Mouse (Mus musculus) forebrain, postnatal 0 days (tissue): ENCODE data around the gene Sod3. TPM values are rescaled to one million over a fixed set of nuclear protein-coding genes. Genes with fewer than 3 reads are reported as not detected.

Source experiments
- ATAC-seq: fragments of 200-750 bp; cut with Nextera tagmentation; 2 replicates; pipeline ENCODE4 v1.8.0; 2017; ENCODE audit warnings: mild to moderate bottlenecking, moderate library complexity
- DNase-seq: peaks from one replicate; pipeline ENCODE4 v3.0.0-alpha.2; 2015
- H3K27ac ChIP-seq: fragments of 300-500 bp; sonication (generic); 2 replicates; pipeline ENCODE4 v1.5.1; 2014; ENCODE audit warnings: low read depth, mild to moderate bottlenecking, antibody characterized with exemption, low read length, moderate library complexity, mixed read lengths
- H3K27me3 ChIP-seq: fragments of 300-500 bp; sonication (generic); 2 replicates; pipeline ENCODE4 v1.6.1; 2014; ENCODE audit warnings: mild to moderate bottlenecking, low read length, mixed read lengths; ENCODE audit not compliant: insufficient read depth
- H3K36me3 ChIP-seq: fragments of 300-500 bp; sonication (generic); 2 replicates; pipeline ENCODE4 v1.6.1; 2014; ENCODE audit warnings: mild to moderate bottlenecking, moderate library complexity; ENCODE audit not compliant: insufficient read depth
- H3K4me1 ChIP-seq: fragments of 300-500 bp; sonication (generic); 2 replicates; pipeline ENCODE4 v1.6.1; 2014; ENCODE audit warnings: antibody characterized with exemption; ENCODE audit not compliant: insufficient read depth
- H3K4me2 ChIP-seq: fragments of 300-500 bp; sonication (generic); 2 replicates; pipeline ENCODE4 v1.6.1; 2014; ENCODE audit warnings: low read depth, mild to moderate bottlenecking, moderate library complexity
- H3K4me3 ChIP-seq: fragments of 300-500 bp; sonication (generic); 2 replicates; pipeline ENCODE4 v1.5.1; 2014; ENCODE audit warnings: low read depth, low read length, mixed read lengths
- H3K9ac ChIP-seq: fragments of 300-500 bp; sonication (generic); 2 replicates; pipeline ENCODE4 v1.6.1; 2014; ENCODE audit warnings: mild to moderate bottlenecking
- H3K9me3 ChIP-seq: fragments of 300-500 bp; sonication (generic); 2 replicates; pipeline ENCODE4 v1.6.1; 2016; ENCODE audit warnings: low read length
- CTCF ChIP-seq: sonication (generic); IDR thresholded peaks from 2 replicates; pipeline ENCODE4 v1.5.1; 2016; ENCODE audit warnings: antibody characterized with exemption, control low read depth, low read depth
- WGBS: fragments of 180-500 bp; shearing (Covaris S2); extraction: QIAGEN DNeasy Blood & Tissue Kit; methylation state at CpG from one replicate; pipeline ENCODE4 v1.1.7; 2014; 5-methylcytosine and 5-hydroxymethylcytosine counted together
- polyA plus RNA-seq: library from polyadenylated mRNA; unstranded; fragments of >200 nt; fragmentation: Nextera tagmentation; extraction: Ambion mirVana; gene quantifications from 2 replicates; pipeline ENCODE4 v1.2.1, GENCODE M21; 2015
- total RNA-seq: library from RNA; depleted of rRNA; stranded (reverse); fragments of >200 nt; gene quantifications from 2 replicates; pipeline ENCODE4 v1.2.3, GENCODE M21; 2014

Gene Sod3
- total and polyA plus RNA-seq, 2 experiments from 2014 or later: 2.0 to 3.5 TPM

GRCm38 (mm10) chr5:52391471-52391870 lies 27.9 kb downstream of the Sod3 start:
- Histone ChIP-seq H3K4me2 (no peak overlapping the region), H3K36me3 (0 out of 2 replicates have a peak, but pooled peaks cover 7% of the 10 kb centered on the region), H3K4me3 (no peak overlapping the region), H3K9ac (no peak overlapping the region), H3K27ac (no peak overlapping the region), H3K27me3 (no peaks in the 10 kb centered on the region), H3K9me3 (no peaks in the 10 kb centered on the region), H3K4me1 (no peaks in the 10 kb centered on the region)
- 66% methylated on average over 16 of the region's 16 CpGs for WGBS
- DNase-seq: no peak
- TF ChIP-seq CTCF: no peak
- no peak for ATAC-seq

DNA sequence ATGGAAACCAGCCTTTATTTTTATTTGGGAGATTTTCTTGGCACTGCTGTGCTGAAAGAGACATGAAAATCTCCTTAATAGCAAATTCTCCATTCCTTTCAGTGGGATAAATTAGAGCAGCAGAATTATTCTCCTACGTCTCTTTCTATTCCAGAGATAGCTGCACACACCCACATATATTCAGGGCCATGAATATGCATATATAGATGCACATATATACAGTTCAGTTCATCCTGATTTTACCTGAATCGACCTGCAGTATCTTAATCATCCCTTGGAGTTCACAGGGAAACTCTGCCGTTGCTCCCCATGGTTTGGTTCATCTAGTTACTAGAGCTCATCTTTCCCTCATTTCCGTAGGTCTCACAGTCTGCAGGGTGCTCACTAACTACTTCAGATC lies 30.2 kb downstream of the Sod3 start:
- WGBS: 93% methylated on average over 4 of the region's 4 CpGs
- no peak for TF ChIP-seq CTCF
- Histone ChIP-seq H3K9me3 (no peaks in the 10 kb centered on the region), H3K4me2 (no peak overlapping the region), H3K4me3 (no peak overlapping the region), H3K36me3 (0 out of 2 replicates have a peak, but pooled peaks cover 7% of the 10 kb centered on the region), H3K27me3 (no peaks in the 10 kb centered on the region), H3K27ac (no peak overlapping the region), H3K4me1 (no peaks in the 10 kb centered on the region), H3K9ac (no peak overlapping the region)
- no peak for DNase-seq
- ATAC-seq: no peak

DNA sequence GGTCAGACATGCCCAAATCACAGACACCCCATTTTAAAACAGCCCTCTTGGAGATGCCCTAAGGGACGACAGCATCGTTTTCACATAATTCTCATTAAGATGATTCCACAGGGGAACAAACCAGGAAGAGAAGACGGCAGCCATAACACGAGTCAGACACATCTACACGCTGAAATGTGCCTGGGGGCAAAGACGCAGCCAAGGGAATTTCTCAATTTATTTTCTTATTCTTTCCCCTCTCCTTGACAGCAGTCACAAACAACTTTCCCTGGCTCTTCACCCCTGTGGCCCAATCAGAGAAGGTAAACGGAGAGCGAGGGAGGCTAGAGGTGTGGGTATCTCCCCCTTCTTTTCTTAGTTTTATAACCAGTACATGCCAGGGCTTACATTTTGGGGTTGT lies 40.8 kb downstream of the Sod3 start:
- 82% methylated on average over 8 of the region's 8 CpGs for WGBS
- DNase-seq (no peak), ATAC-seq (no peak)
- H3K9ac ChIP-seq: no peak overlapping the region
- no peak overlapping the region for H3K27ac ChIP-seq
- no peaks in the 10 kb centered on the region for H3K4me1 ChIP-seq
- H3K4me3 ChIP-seq: no peak overlapping the region
- no peak for TF ChIP-seq CTCF
- H3K4me2 ChIP-seq: no peak overlapping the region
- 0 out of 2 replicates have a peak, but pooled peaks cover 11% of the 10 kb centered on the region for H3K36me3 ChIP-seq
- no peaks in the 10 kb centered on the region for H3K9me3 ChIP-seq
- H3K27me3 ChIP-seq: no peaks in the 10 kb centered on the region

GRCm38 (mm10) chr5:52408668-52409315 lies 45.2 kb downstream of the Sod3 start:
- Histone ChIP-seq H3K27me3 (no peaks in the 10 kb centered on the region), H3K4me2 (no peak overlapping the region), H3K36me3 (0 out of 2 replicates have a peak, but pooled peaks cover under 1% of the 10 kb centered on the region), H3K4me3 (no peak overlapping the region), H3K9me3 (no peaks in the 10 kb centered on the region), H3K4me1 (no peaks in the 10 kb centered on the region), H3K27ac (no peak overlapping the region), H3K9ac (no peak overlapping the region)
- DNase-seq (peak; percentile 23), ATAC-seq (peak; percentile 37; the same call in 1 of the 2 replicates)
- 60% methylated on average over 7 of the region's 7 CpGs for WGBS
- no peak for TF ChIP-seq CTCF

DNA sequence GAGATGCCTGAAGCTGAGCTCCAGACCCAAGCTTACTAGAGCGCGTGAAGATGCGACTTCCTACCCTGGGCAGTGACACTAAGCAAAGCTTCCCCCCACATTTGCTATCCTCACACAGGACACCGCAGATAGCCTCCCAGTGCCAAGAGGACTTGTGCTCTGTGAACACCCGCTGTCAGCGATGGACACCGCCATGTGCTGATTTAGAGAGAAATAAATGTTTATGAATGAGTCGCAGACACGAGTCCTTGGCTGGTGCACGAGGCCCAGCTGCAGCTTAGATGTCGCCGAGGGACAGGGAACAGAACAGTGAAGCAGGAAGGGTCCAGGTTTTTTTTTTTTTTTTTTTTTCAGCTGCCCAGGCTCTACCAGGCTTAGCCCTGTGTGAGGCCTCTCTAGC lies 46.6 kb downstream of the Sod3 start:
- 73% methylated on average over 12 of the region's 12 CpGs for WGBS
- Histone ChIP-seq H3K9me3 (no peaks in the 10 kb centered on the region), H3K4me2 (no peak overlapping the region), H3K4me1 (no peaks in the 10 kb centered on the region), H3K9ac (no peak overlapping the region), H3K27me3 (no peaks in the 10 kb centered on the region), H3K4me3 (no peak overlapping the region), H3K36me3 (no peaks in the 10 kb centered on the region), H3K27ac (no peak overlapping the region)
- no peak for TF ChIP-seq CTCF
- DNase-seq: no peak
- ATAC-seq: peak; percentile 38

GRCm38 (mm10) chr5:52411567-52411966 lies 48.0 kb downstream of the Sod3 start:
- ATAC-seq (no peak), DNase-seq (no peak)
- Histone ChIP-seq H3K9me3 (no peaks in the 10 kb centered on the region), H3K4me2 (no peak overlapping the region), H3K27ac (no peak overlapping the region), H3K4me1 (no peaks in the 10 kb centered on the region), H3K4me3 (no peak overlapping the region), H3K27me3 (no peaks in the 10 kb centered on the region), H3K36me3 (no peaks in the 10 kb centered on the region), H3K9ac (no peak overlapping the region)
- no peak for TF ChIP-seq CTCF
- 72% methylated on average over 3 of the region's 3 CpGs for WGBS

- Histone ChIP-seq H3K4me1 (no peaks in the 10 kb centered on the region), H3K9me3 (no peaks in the 10 kb centered on the region), H3K27me3 (no peaks in the 10 kb centered on the region), H3K4me2 (no peak overlapping the region), H3K36me3 (no peaks in the 10 kb centered on the region), H3K9ac (no peak overlapping the region), H3K27ac (no peak overlapping the region), H3K4me3 (no peak overlapping the region)
- no peak for TF ChIP-seq CTCF
- WGBS: 79% methylated on average over 1 of the region's 1 CpGs
- DNase-seq: no peak
- no peak for ATAC-seq
Measured at GRCm38 (mm10) chr5:52415193-52415592, 51.6 kb downstream of the Sod3 start.
